Mouse (Mus musculus) G1E (cell line): ENCODE data around the gene Cyth4.

Experiments used
- CTCF ChIP-seq: IDR thresholded peaks from 2 replicates; pipeline ENCODE4 v1.5.1; 2012; ENCODE audit warnings: low read depth, low read length, inconsistent platforms, mixed read lengths
- GATA1 ChIP-seq: IDR thresholded peaks from 2 replicates; pipeline ENCODE4 v1.6.1; 2012; ENCODE audit warnings: borderline replicate concordance, low read length, inconsistent platforms, mixed read lengths

GRCm38 (mm10) chr15:78572658-78573397 lies 24.0 kb upstream of the Cyth4 start, which contains the start of gene Rac2:
- TF ChIP-seq CTCF (no peak), GATA1 (no peak)
